Mouse (Mus musculus) ES-Bruce4 (cell line): ENCODE data around the gene Rwdd1. TPM values are rescaled to one million over a fixed set of nuclear protein-coding genes. Genes with fewer than 3 reads are reported as not detected.
A peak's percentile ranks its signal among the peaks of the same experiment; 100 is the strongest.
"Not testable (repeated sequence)": the region's sequence is repeated elsewhere in the genome, so short reads cannot be mapped to it uniquely, and the experiment has no call there.

Source experiments
- H3K27ac ChIP-seq: 2 replicates; pipeline ENCODE4 v1.5.1; 2012; ENCODE audit warnings: low read length, inconsistent platforms; ENCODE audit not compliant: insufficient read depth
- H3K27me3 ChIP-seq: 2 replicates; pipeline ENCODE4 v1.6.1; 2012; ENCODE audit warnings: mild to moderate bottlenecking, low read length, inconsistent platforms; ENCODE audit not compliant: control insufficient read depth, poor library complexity, insufficient read depth, severe bottlenecking
- H3K36me3 ChIP-seq: 2 replicates; pipeline ENCODE4 v1.6.1; 2012; ENCODE audit warnings: inconsistent platforms, mild to moderate bottlenecking, low read length, moderate library complexity; ENCODE audit not compliant: control insufficient read depth, poor library complexity, insufficient read depth, severe bottlenecking
- H3K4me1 ChIP-seq: one replicate; pipeline ENCODE4 v1.8.1; 2011; ENCODE audit warnings: low read length; ENCODE audit not compliant: control insufficient read depth, insufficient read depth
- H3K4me3 ChIP-seq: 2 replicates; pipeline ENCODE4 v1.5.1; 2011; ENCODE audit warnings: low read depth, mild to moderate bottlenecking, low read length
- H3K9ac ChIP-seq: 2 replicates; pipeline ENCODE4 v1.6.1; 2012; ENCODE audit warnings: low read depth, mild to moderate bottlenecking, inconsistent platforms; ENCODE audit not compliant: poor library complexity, severe bottlenecking
- H3K9me3 ChIP-seq: replicated peaks from 2 replicates; pipeline ENCODE4 v1.6.1; 2012; ENCODE audit warnings: mild to moderate bottlenecking, low read length, inconsistent platforms; ENCODE audit not compliant: control insufficient read depth, poor library complexity, insufficient read depth, severe bottlenecking
- CTCF ChIP-seq: IDR thresholded peaks from one replicate; pipeline ENCODE4 v1.8.1; 2011; ENCODE audit warnings: low read depth, low read length
- EP300 ChIP-seq: IDR thresholded peaks from 2 replicates; pipeline ENCODE4 v1.6.1; 2011; ENCODE audit warnings: low read depth, low read length; ENCODE audit not compliant: insufficient read depth
- POLR2A ChIP-seq: IDR thresholded peaks from one replicate; pipeline ENCODE4 v1.8.1; 2011; ENCODE audit warnings: low read length; ENCODE audit not compliant: insufficient read depth
- polyA plus RNA-seq: library from polyadenylated mRNA; stranded (reverse); fragments of >200 nt; gene quantifications from 2 replicates; pipeline ENCODE4 v1.2.4, GENCODE M21; 2011; ENCODE audit warnings: low read depth; ENCODE audit not compliant: missing spikeins, insufficient read depth, insufficient read length

Rwdd1 gene
- polyA plus RNA-seq, 1 experiment, result 88.5 TPM

GRCm38 (mm10) chr10:34033630-34034305 lies 14.3 kb upstream of the Rwdd1 start:
- peaks cover 2% of the 10 kb centered on the region for H3K4me1 ChIP-seq
- peak overlapping the region; percentile 11; the same call in 1 of the 2 replicates for H3K4me3 ChIP-seq
- no peaks in the 10 kb centered on the region for H3K9me3 ChIP-seq
- TF ChIP-seq EP300 (no peak), CTCF (peak; percentile 84), POLR2A (no peak)
- H3K27ac ChIP-seq, result no peak overlapping the region
- H3K27me3 ChIP-seq, result no peaks in the 10 kb centered on the region
- no peak overlapping the region for H3K9ac ChIP-seq
- no peaks in the 10 kb centered on the region for H3K36me3 ChIP-seq

DNA sequence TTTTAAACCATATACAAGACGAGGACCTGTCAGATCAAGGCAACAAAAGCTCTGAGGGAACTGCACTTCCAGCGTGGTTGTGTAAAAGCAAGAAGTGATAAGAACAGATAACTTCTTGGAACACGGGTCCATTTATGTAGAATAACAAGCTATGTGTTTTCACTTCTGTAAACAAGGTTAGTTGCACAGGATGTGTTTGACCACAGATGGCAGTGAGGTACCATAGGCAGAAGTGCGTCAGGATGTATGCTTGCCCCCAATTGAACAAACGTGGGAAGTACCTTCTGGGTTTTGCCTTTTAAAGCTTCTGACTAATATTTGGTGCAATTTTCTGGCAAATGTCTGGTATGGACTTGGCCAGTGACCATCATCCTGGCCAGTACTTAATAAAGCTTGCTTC lies 10.9 kb upstream of the Rwdd1 start:
- H3K36me3 ChIP-seq, result no peaks in the 10 kb centered on the region
- H3K4me1 ChIP-seq, result peaks cover 2% of the 10 kb centered on the region
- H3K27me3 ChIP-seq, result no peaks in the 10 kb centered on the region
- no peaks in the 10 kb centered on the region for H3K9me3 ChIP-seq
- no peak overlapping the region for H3K4me3 ChIP-seq
- TF ChIP-seq POLR2A, result no peak
- TF ChIP-seq EP300, result no peak
- TF ChIP-seq CTCF, result no peak
- H3K9ac ChIP-seq, result no peak overlapping the region
- H3K27ac ChIP-seq, result no peak overlapping the region

DNA sequence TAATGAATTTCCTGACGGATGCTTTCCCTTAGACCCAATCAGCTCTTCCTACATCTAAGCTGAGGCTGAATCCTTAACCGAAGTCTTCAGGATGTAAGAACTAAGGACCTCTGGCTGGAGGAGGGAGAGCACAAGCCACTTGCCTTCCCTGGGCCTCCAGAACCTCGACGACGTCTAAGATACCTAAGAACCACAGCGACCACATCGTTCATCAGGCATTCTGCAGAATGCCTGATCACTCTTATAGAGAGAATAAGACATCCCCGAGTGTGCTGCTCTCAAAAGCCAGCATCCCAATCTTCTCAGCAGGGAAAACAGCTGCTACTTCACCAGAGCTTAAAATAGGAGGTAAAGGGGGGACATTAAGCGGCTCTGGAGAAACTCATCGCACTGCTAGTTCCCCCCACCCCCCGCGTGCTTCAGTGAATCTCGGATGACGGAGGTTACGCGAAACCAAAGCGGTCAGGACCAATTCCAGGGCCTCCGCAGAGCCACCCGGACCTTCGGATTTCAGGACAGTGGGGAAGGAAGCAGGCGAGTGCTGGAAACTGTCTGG lies 600 bp downstream of the Rwdd1 start:
- TF ChIP-seq EP300, result no peak
- Histone ChIP-seq H3K4me1 (no peaks in the 10 kb centered on the region), H3K9me3 (no peaks in the 10 kb centered on the region), H3K4me3 (peak overlapping the region; percentile 93), H3K9ac (peak overlapping the region; percentile 90), H3K27me3 (no peaks in the 10 kb centered on the region), H3K36me3 (0 out of 2 replicates have a peak, but pooled peaks cover 2% of the 10 kb centered on the region), H3K27ac (peak overlapping the region; percentile 47)

DNA sequence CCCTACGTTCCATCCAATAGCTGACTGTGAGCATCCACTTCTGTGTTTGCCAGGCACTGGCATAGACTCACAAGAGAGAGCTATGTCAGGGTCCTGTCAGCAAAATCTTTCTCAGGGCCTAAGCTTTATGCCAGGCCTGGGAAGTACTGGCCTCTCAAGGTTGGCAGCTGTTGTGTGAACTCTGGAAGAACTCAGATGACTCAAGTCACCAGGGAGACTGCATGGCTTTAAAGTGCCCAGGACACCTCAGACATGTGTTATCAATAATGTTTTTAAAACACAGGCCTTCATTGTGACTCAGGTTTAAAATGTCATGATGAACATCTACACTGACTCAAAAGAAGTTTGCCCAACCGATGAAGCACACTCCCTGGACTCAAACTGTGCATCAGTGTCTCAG lies 6.2 kb downstream of the Rwdd1 start:
- H3K36me3 ChIP-seq, result peaks cover 2% of the 10 kb centered on the region; the same call in 1 of the 2 replicates
- no peak overlapping the region for H3K27ac ChIP-seq
- H3K4me1 ChIP-seq, result no peaks in the 10 kb centered on the region
- H3K9me3 ChIP-seq, result no peaks in the 10 kb centered on the region
- no peaks in the 10 kb centered on the region for H3K27me3 ChIP-seq
- H3K9ac ChIP-seq, result no peak overlapping the region
- TF ChIP-seq POLR2A (no peak), EP300 (no peak), CTCF (no peak)
- no peak overlapping the region for H3K4me3 ChIP-seq

DNA sequence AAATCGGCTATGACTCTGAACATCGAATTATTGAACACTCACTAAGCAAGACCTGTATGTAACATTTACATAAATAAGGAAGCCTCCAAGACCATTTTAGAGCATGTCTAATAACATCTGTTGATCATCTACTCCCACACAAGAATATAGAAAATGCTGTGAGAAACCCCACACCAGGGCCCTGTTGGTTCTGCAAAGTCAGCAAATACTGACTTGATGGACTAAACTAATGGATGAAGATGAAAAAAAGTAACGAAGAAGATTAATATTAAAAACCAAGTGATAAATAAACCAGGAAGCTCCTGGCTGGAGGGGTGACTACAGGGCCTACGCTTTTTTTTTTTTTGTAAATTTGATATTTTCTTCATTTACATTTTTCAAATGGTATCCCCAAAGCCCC lies 6.8 kb downstream of the Rwdd1 start:
- Histone ChIP-seq H3K27me3 (no peaks in the 10 kb centered on the region), H3K9me3 (no peaks in the 10 kb centered on the region), H3K9ac (no peak overlapping the region), H3K4me3 (no peak overlapping the region), H3K27ac (no peak overlapping the region), H3K4me1 (no peaks in the 10 kb centered on the region), H3K36me3 (peaks cover 2% of the 10 kb centered on the region; the same call in 1 of the 2 replicates)
- no peak for TF ChIP-seq POLR2A
- TF ChIP-seq CTCF, result no peak
- TF ChIP-seq EP300, result no peak

DNA sequence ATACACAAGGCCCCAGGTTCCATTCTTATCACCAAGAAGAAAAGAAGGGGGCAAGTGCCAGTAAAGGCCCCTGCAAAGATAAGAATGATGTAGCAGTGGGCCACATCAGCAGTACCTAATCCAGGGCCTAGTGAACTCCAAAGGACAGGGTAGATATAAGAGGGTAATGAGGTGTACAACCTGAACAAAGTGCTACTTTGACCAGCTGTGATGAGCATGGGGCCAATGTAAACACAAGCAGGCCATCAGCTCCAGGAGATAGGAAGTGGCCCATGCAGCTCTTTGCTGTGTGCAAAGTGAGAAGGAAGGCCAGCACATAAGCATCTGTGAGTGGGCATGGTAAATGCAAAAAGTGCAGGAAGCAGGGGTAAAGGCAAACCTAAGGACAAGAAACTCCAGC lies 21.0 kb downstream of the Rwdd1 start:
- no peak for TF ChIP-seq POLR2A
- no peak for TF ChIP-seq CTCF
- no peak for TF ChIP-seq EP300
- H3K4me3 ChIP-seq, result no peak overlapping the region
- no peaks in the 10 kb centered on the region for H3K4me1 ChIP-seq
- H3K27me3 ChIP-seq, result no peaks in the 10 kb centered on the region
- H3K36me3 ChIP-seq, result peaks cover 13% of the 10 kb centered on the region
- H3K9ac ChIP-seq, result no peak overlapping the region
- H3K9me3 ChIP-seq, result no peaks in the 10 kb centered on the region
- no peak overlapping the region for H3K27ac ChIP-seq

- H3K4me3 ChIP-seq, H3K27ac ChIP-seq, H3K27me3 ChIP-seq, H3K9ac ChIP-seq, H3K9me3 ChIP-seq, H3K4me1 ChIP-seq: not testable (repeated sequence)
- H3K36me3 ChIP-seq, result peaks cover 10% of the 10 kb centered on the region
Measured at GRCm38 (mm10) chr10:33996686-33997085, 22.7 kb downstream of the Rwdd1 start.
